Mouse (Mus musculus): ENCODE results near the gene Syne2.

The Syne2 gene

DNA sequence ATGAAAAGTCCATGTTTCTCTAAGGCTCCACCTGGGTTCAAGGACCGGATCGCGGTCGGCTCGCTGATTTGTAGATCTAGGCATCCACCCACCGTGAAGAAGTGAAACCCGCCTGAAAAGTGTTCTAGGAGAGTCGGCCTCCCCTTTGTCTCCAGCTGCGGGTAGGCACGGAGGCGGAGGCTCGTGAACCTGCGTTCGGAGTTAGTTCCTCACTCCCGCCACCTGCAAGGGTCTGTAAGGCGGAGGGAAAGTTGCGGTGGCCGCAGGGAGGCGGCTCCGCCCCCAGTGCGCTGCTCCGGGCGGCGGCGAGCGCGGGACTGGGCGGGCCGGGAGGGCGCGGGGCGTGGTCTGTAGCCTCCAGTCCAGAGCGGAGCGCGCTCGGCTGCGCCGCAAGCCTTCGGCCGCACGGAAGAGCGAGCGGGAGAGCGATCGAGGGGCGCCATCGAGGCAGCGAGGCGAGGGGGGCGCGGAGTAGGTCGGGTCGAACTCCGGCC lies at the start of gene Syne2:
TSS of gene Syne2 (plus strand) at position 176 of the 494 bp plus-strand sequence.
- peak; percentile 80 to 91 for DNase-seq

DNA sequence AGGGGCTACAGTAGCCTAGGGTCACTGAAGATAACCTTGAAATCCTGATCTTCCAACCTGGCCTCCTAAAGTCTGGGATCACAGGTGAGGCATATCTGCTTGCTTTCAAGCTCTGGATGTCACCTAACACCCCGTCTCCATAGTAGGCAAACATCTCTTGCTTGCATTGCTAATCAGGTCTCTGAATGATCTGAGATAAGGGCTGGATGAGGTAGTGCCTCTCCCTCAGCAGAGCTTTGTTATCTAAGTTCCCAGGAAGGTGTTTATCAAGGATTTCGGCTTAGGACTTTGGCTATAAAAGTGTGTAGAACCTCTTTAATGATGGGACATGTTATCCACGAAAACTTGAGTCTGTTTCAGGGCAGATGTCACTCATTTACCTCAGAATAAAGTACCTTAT lies 46.5 kb upstream of the Syne2 start:
- DNase-seq = no peak

DNA sequence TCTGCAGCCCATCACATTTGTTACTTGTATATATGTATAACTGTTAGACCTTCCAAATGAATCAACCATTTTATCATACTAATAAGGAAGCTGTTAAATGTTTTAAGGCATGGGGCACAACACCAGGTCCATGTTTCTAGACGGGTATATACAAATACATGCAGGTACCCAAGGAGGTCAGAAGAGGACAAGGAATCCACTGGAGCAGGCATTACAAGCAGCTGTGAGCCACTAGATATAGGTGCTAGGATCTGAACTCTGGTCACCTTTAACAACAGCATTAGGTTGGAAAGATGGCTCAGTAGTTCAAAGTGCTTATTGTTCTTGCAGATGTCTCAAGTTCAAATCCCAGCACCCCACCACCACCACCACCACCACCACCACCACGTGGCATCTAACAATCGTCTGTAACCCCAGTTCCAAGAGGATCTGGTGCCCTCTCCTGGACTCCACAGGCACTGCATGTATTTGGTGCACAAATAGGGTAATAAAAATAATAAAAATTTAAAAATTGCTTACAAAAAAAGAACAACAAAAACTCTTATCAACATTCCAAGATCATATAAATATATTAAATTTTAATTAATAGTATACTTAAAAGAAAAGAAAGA lies 45.4 kb upstream of the Syne2 start:
- DNase-seq = peak; percentile 67 to 72

DNA sequence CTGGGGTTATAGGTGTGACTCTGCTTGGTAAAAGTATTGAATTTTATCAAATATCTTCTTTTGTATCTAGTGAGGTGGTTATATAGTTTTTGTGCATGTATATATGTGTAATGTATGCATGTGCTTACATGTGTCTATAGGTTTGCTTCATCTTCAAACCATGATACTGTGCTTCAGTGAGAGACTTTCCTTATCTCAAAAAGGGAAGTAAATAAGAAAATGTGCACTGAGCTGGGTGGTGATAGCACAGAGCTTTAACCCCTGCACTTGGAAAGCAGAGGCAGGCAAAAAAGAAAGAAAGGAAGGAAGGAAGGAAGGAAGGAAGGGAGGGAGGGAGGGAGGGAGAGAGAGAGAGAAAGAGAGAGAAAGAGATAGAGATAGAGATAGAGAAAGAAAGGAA lies 36.5 kb upstream of the Syne2 start:
- no peak for DNase-seq

DNA sequence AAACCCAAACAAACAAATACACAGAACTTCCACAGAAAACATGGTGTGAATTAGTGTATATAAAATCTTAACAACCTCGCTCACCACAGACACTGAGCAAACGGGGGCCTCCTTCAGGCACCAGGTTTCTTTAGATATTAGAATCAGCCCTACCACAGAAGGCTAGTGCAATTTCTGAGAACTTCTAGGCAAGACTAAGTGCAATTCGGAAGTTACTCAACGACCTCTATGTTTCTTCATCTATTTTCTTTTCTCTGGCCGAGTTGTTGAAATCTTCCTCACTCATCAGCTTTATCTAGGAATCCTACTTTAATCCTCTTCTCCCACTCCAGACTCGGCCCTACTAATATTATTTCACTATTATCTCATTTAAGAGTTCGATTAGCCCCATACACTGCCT lies 35.9 kb upstream of the Syne2 start:
- DNase-seq = no peak

DNA sequence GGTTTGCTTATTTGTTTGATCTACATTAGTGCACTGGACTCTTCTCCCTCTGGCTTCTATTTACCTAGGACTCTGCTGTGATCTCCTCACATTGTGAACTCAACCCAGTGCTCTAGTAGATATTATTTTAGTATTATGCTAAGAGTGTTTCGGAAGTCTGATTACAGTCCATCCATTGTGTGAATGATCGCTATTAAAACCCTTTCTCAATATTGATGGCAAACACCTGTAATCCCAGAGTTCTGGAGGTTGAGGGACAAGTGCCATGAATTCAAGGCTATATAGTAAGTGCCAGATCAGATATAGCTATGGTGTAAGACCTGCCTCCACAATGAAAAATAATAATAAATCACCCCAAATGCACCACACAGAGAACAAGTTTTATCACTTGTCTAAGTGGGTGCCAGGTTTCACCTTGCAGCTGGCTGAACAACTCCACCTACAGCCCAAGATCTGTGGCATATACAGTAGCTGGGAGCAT lies 33.6 kb upstream of the Syne2 start:
- no peak for DNase-seq

DNA sequence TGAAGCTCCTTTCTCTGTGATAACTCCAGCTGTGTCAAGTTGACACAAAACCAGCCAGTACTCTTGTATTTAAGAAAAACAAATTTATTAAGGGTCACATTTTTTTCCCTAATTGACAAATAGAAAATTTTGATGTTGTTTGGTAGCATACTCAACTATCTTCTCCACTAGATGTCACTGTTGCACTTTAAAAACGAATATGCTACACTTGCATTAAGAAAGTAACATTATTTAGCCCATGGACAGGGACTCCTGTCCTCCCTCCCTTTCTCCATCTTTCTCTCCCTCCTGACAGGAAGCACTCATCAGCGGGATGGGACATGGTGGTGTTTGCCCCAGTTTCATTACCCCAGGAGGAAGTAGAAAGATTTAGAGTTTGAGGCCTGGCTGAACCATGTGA lies 31.3 kb upstream of the Syne2 start:
- peak in 1 of 2 experiments; percentile 81 for DNase-seq

DNA sequence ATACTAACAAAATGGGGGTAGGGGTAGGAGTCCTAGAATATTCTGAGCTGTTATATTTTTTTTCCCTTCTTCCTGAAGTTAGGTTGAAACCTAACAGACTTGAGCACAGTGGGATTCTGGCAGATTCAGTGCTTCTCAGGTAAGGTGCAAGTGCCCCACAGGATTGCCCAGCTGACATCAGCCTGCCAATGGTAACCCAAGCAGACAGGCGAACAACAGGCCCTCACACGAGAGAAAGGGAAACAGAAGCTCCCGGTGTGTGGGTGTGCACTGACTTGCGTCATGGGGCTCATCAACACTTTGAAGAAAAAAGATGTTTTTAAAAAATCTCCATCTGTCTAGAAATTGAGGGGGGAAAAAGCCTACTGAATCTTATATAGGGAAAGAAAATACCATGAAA lies 28.5 kb upstream of the Syne2 start:
- peak; percentile 73 to 83 for DNase-seq

DNA sequence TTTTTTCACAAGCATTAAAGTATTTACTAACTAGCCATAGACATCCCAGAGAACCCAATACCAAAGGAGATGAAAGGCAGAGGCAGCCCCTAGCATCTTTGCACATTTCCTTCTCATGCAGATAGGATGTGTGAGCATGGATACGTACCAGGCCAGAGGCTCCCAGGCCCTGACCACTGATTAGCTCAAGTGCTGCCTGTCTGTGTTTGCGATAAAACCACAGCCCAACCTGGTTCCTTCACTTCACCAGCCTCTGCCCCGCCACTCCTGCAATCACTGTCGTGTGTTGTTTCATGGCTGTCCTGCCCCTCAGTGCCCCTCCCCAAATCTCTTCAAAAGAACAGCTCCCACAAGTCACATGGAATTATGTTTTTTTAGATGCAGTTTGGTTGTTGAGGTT lies 23.4 kb upstream of the Syne2 start:
- DNase-seq = no peak

DNA sequence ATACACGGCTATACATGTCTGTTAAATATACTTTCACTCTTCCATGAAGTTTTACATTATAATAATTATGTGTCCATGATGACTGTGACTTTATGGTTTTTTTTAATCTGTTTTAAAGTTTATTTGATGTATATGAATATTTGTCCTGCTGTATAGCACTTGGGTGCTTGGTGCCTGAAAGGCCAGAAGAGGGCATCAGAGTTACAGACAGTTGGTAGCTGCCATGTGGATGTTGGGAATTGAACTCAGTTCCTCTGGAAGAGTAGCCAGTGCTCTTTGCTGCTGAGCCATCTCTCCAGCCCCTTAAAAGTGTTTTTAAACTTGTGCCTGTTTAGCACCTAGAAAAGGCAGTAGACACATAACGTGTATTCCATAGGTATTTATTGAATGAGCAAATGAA lies 21.4 kb upstream of the Syne2 start:
- peak; percentile 27 to 41 for DNase-seq

DNA sequence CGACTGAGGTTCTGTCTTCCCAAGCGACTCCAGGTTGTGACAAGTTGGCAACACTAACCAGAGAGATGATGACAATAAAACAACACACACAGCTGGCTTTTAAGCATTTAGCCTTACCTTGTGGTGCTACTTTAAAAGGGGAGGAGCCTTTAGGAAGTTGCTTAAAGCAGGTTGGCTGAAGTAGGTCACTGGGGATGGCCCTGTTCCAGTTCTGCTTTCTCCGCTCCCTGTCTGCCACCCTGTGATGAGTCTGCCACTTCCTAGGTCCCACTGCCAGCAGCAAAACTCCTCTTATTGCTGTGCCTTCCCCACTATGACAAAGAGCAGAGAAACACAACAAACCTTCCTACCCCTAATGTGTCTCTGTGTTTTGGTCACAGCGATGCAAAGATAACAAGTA lies 11.7 kb upstream of the Syne2 start:
- DNase-seq = peak; percentile 49 to 57

DNA sequence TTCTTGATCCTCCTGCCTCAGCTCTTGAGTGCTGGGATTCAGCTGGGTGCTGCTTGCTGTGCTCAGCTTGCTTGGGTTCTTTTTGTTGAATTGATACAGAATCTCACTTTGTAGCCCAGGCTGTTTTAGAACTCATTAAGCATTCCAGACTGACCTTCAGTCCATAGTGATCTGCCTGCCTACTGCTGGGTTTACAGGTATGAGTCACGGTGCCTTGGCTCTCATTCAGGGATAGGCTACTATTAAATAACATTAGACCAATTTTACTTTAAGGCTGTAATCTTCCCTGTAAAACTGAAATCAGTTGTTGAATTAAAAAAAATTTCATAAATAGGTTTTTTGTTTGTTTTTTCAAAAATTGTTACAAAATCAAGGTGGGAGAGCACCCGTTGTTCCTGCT lies 4.2 kb upstream of the Syne2 start:
- DNase-seq = no peak

DNA sequence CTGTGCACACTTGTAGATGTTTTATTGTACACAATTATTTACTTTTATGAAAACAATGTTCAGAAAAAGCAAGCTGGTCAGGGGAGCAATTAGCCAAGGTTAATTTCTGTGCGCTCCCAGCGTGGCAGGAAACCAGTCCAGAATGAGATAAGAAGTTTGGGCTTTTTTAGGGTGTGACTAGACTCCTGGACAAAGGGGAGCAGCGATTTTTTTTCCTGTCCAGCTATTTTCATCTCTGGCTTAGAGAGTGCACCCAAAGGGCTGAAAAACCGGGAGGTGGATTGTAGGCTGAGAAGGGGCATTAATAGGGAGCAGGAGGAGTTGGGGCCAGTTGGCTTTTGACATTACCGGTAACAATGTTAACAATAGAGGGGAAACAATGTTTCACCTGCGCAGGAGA lies 3.4 kb upstream of the Syne2 start:
- no peak for DNase-seq

DNA sequence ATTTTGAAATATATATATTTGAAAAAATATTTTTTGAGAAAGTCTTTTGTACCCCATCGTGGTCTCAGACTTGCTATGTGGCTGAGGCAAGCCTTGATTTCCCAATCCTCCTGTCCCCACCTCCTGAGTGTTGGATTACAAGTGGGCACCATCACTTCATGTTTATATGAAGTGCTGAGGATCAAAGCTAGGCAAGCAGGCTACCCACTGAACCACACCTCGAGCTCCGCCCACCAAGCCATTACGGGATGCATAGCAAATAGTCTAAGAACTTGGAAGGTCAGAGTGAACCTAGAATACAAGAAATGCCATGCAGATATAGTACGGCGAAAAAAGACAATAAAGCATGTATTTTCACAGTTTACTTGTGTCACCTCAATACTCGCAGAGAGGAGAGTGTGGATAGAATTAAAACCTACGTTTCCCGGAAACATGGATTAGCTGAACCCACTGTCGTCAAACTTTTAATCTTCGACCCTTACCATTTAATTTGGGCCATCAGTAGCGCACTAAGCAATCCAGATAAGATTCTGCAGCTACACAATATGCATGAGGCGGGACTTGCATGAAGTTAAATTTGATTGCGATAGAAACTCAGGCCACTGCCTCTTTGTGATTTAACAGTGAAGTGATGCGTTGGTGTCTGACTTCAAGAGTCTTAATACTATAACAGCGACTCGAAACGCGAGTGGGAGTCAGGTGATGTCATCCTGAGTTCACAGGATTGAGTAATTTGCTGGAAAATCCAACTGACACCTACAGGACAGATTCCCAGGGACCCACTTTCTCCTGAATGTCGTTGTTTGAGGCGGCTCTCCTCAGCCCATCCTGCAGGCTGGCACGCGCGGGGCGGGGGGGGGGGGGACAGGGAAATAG lies 715 bp upstream of the Syne2 start:
- DNase-seq = no peak

DNA sequence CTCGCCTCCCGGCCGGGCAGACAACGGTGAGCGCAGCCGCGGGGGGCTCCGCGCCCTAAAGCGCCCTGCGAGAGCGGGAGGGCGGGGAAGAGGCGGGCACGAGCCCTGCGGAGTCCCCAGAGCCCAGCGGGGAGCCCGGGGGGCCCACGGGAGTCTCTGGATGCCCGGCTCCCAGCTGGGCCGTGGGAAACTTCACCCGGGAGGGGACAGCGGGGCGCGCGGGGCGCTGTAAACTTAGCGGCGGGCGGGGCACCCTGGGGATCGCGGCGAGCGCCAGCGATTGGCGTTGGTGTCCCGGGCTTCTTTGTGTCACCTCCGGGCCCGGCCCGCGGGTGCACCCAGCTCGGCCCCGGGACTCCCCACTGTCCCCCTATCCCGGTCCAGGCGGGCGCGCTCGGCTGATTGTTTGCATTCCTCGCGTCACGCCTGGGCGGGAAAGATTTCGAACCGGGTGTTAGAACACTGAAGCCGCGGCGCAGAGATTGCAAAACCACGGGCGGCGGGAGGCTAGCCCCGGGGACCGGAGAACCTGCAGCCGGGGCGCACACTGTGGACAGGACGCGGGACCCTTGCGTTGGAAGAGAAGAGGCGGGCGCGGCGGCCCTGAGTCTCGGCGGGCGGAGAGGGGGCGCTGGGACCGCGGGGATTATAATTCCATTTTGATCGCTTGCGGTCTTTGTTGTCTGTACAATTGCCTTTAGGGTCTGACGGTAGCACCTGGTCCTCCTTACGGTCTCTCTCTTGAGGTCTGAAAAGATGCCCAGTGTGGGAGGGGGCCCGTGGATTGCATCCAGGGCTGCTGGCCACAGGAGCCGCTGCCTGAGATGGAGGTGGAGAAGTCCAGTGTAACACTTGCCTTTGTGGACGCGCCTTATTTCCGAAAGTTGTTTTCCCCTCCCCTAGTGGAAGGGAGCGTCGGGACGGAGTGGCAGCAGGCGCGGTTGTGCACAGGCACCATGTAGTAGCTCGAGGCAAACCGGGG lies 810 bp downstream of the Syne2 start:
- peak; percentile 62 to 69 for DNase-seq

DNA sequence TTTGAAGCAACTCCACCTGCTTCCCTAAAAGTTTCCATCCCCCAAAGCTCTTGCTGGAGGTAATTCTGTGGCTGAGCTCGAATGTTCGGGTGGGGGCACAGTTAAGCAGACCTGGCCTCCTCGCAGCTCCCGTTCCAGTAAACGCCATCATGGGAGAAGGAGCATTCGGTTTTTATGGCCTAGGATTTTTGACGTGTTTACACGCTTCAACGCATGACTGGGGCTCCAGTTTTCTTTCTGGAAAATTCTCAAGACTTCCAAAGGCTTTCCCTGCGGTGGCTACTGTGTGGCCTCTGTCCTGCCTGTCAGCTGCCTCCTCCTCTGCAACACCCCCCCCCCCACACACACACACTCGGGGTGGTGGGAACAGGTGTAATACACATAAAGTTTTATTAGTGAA lies 1.5 kb downstream of the Syne2 start:
- DNase-seq = no peak

DNA sequence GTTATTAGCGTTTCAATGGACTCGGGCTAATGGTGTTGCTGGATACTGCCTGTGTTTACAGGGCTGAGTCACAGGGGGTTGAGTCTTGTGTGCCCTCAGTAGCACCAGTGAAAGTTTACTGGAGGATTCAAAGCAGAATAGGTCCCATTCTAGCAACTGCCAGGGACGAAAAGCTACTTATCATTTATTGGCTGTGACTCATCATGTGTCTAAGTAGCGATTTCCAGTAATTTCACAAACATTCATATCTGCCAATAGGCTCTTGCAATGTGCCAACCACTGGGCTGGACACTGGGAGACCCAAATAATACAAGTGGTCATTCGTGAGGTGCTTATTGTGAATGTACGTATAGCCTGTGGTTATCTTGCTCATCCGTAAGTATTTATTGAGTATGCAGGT lies 2.3 kb downstream of the Syne2 start:
- no peak for DNase-seq

DNA sequence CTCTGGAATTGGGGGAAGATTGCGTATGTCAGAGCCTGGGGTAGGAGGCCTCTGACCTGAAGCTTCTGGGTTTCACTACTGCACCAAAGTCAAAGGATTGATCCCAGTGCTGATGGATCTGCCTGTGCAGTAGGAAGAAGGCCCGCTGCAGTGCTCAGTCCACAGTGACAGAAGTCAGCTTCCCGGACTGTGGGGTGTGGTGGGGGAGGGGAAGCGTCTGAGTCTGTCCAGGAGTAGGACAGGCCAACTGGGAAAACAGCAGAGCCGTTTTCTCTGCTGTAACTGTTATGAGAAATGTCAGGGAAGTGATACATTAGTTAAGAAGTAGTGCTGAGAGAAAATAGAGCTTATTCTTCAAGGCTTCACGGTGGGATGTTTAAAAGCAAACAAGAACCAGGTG lies 4.2 kb downstream of the Syne2 start:
- peak in 1 of 2 experiments; percentile 32 for DNase-seq

DNA sequence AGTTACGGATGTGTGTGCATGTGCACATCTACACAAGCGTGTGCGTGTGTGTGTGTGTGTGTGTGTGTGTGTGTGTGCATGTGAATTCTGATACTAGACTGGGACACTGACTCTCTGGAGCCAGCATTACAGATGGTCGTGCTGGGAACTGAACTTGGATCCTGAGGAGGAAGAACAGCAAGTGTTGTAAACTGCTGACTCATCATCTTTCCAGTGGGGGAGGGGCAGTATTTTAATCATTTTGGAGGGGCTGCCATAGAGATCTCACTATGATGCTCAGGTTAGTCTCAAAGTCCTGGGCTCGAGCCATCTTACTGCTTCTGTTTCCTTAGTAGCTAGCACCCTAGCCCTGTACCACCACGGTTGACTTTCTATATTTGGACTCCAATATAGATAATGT lies 5.5 kb downstream of the Syne2 start:
- DNase-seq = peak in 1 of 2 experiments; percentile 14

DNA sequence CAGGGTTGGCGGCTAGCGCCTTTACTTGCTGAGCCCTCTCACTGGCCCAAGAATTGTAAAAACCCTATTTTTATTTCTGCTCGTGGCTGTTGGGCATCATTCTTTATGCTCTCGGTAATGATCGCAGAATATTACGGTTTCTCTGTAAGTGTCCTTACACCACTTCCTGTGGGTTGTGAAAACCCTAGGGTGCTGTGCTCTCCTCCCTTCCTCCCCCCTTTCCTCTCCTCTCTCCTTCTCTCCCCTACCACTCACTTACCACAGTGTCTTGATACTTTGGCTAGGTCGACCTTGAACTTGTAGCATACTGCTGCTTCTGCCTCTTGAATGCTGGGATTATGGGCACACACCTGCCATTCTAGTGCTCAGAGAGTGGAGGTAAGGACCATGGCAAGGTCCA lies 7.5 kb downstream of the Syne2 start:
- no peak for DNase-seq

DNA sequence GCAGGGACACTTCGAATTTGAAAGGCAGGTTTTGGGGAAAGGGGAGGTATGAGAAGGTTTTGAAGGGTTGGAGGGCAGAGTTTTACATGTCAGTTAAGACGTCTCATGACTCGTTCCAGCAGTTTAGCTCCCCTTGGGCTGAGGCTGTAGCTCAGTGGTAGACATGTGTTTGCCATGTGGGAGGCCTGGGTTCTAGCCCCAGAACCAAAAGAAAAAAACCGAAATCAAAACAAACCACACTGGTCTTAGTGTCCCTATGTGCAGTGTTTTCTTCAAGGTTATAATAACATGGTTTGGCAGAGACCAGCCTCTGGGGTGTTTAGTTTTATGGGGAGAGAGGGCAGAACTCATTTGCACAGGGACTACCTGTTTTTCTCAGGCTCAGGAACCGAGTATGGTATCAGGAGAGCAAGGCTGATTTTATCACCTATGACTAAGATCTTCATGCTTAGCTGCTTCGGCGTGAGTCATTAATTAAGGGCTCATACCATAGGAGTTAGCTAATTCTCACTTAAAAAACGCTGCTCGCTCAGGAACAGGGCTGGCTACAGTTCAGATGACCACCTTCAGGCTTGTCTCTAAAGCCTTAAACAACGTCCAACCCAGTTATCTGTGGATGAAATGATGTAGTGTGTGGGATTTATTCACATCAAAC lies 8.9 kb downstream of the Syne2 start:
- DNase-seq = no peak

DNA sequence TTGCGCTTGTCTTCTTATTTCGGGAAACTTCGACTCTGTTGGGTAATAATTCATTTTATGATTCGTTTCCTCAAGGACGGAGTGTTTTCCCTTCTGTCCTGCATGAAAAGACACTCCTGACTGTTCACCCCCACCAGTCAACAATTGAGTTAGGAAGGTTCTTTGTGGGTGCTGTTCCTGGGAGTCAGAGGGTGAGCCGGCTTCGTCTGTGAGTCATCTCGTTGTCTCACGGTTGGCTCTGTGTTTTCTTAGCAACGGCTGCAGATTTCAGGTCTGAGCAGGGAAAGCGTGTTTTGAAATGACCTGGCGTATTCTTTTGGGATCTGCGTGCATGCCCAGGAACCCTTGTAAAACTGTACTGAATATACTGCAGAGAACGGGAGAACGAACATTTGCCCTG lies 9.8 kb downstream of the Syne2 start:
- DNase-seq = no peak

Measured in cerebellum, postnatal 10 days (tissue).